Mouse (Mus musculus) duodenum, adult 2 months (tissue): ENCODE results near the gene Peli1. TPM values are rescaled to one million over a fixed set of nuclear protein-coding genes. Genes with fewer than 3 reads are reported as not detected.

ENCODE experiments used
- polyA plus RNA-seq: library from polyadenylated mRNA; depleted of rRNA; stranded (reverse); fragments of >200 nt; gene quantifications from 2 replicates; pipeline ENCODE4 v1.2.3, GENCODE M21; 2012; ENCODE audit warnings: low replicate concordance; rRNA removed

Peli1 gene
- 20.5 and 77.1 TPM in 2 replicates for polyA plus RNA-seq

DNA sequence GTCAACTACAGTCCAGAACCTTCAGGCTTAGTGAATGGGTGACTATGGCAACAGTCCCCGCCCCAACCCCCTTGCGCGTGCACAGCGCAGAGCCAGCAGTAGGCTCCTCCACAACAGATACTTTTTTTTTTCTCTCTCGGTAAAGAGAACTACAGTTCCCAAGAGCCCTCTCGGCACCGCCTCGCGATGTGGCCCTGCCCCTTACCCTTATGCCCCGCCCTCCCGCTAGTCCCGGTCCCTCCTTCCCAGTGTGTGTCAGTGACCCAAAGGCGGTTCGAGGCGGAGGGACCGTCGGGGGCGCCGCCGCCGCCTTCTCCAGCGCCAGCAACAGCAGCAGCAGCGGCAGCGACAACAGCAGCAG lies at the start of gene Peli1:
TSS of gene Peli1 (plus strand) at position 225 of the 361 bp plus-strand sequence.

Other genes with a start within 250 kb of the Peli1 start
- 3.3 and 5.4 TPM in 2 replicates for gene Vps54, start 148.0 kb downstream of the Peli1 start, polyA plus RNA-seq